Mouse (Mus musculus) heart, postnatal 0 days (tissue): ENCODE measurements around the gene Lyz2. TPM values are rescaled to one million over a fixed set of nuclear protein-coding genes. Genes with fewer than 3 reads are reported as not detected.
"Not testable (repeated sequence)": the region's sequence is repeated elsewhere in the genome, so short reads cannot be mapped to it uniquely, and the experiment has no call there.

Experiments
- ATAC-seq: fragments of 200-750 bp; cut with Nextera tagmentation; 2 replicates; pipeline ENCODE4 v1.8.0; 2017; ENCODE audit warnings: low read depth, moderate number of reproducible peaks, moderate library complexity; ENCODE audit not compliant: insufficient read depth
- DNase-seq: peaks from one replicate; pipeline ENCODE4 v3.0.0-alpha.2; 2016; ENCODE audit warnings: low spot score
- H3K27ac ChIP-seq: fragments of 300-500 bp; sonication (generic); 2 replicates; pipeline ENCODE4 v1.5.1; 2014; ENCODE audit warnings: low read depth, mild to moderate bottlenecking
- H3K27me3 ChIP-seq: fragments of 300-500 bp; sonication (generic); 2 replicates; pipeline ENCODE4 v1.6.1; 2014; ENCODE audit warnings: low read length, mixed read lengths; ENCODE audit not compliant: control insufficient read depth, insufficient read depth
- H3K36me3 ChIP-seq: fragments of 300-500 bp; sonication (generic); replicated peaks from 2 replicates; pipeline ENCODE4 v1.6.1; 2014; ENCODE audit warnings: low read length, mixed read lengths; ENCODE audit not compliant: control insufficient read depth, insufficient read depth
- H3K4me1 ChIP-seq: fragments of 300-500 bp; sonication (generic); 2 replicates; pipeline ENCODE4 v1.6.1; 2014; ENCODE audit warnings: antibody characterized with exemption; ENCODE audit not compliant: control insufficient read depth, insufficient read depth
- H3K4me2 ChIP-seq: fragments of 300-500 bp; sonication (generic); 2 replicates; pipeline ENCODE4 v1.6.1; 2014; ENCODE audit warnings: low read depth, mild to moderate bottlenecking, low read length, moderate library complexity
- H3K4me3 ChIP-seq: fragments of 300-500 bp; sonication (generic); 2 replicates; pipeline ENCODE4 v1.5.1; 2014; ENCODE audit warnings: low read depth, low read length
- H3K9ac ChIP-seq: fragments of 300-500 bp; sonication (generic); replicated peaks from 2 replicates; pipeline ENCODE4 v1.6.1; 2014; ENCODE audit warnings: low read depth, low read length, mixed read lengths
- H3K9me3 ChIP-seq: fragments of 300-500 bp; sonication (generic); replicated peaks from 2 replicates; pipeline ENCODE4 v1.6.1; 2016; ENCODE audit warnings: low read length; ENCODE audit not compliant: control insufficient read depth
- CTCF ChIP-seq: IDR thresholded peaks from 2 replicates; pipeline ENCODE4 v1.5.1; 2016; ENCODE audit warnings: antibody characterized with exemption, control low read depth, low read depth
- EP300 ChIP-seq: IDR thresholded peaks from 2 replicates; pipeline ENCODE4 v1.6.1; 2016; ENCODE audit warnings: antibody characterized with exemption, low read depth
- WGBS: fragments of 180-500 bp; shearing (Covaris S2); extraction: QIAGEN DNeasy Blood & Tissue Kit; methylation state at CpG from one replicate; pipeline ENCODE4 v1.1.7; 2014; 5-methylcytosine and 5-hydroxymethylcytosine counted together
- polyA plus RNA-seq: library from polyadenylated mRNA; unstranded; fragments of >200 nt; fragmentation: Nextera tagmentation; extraction: Ambion mirVana; gene quantifications from 2 replicates; pipeline ENCODE4 v1.2.1, GENCODE M21; 2015
- total RNA-seq: library from RNA; depleted of rRNA; stranded (reverse); fragments of >200 nt; gene quantifications from 2 replicates; pipeline ENCODE4 v1.2.3, GENCODE M21; 2014; ENCODE audit warnings: low replicate concordance

The Lyz2 gene
- total and polyA plus RNA-seq, 2 experiments from 2014 or later: 37.1 to 54.7 TPM

GRCm38 (mm10) chr10:117283871-117284577 lies 1.9 kb upstream of the Lyz2 start:
- Histone ChIP-seq H3K27me3 (no peaks in the 10 kb centered on the region), H3K4me2 (no peak overlapping the region), H3K36me3 (no peaks in the 10 kb centered on the region), H3K4me1 (no peaks in the 10 kb centered on the region), H3K4me3 (no peak overlapping the region), H3K9ac (no peak overlapping the region), H3K27ac (no peak overlapping the region), H3K9me3 (no peaks in the 10 kb centered on the region)
- ATAC-seq (no peak), DNase-seq (no peak)
- 85% methylated on average over 7 of the region's 7 CpGs for WGBS
- no peak for TF ChIP-seq CTCF
- TF ChIP-seq EP300: no peak

- not testable (repeated sequence) for H3K4me2 ChIP-seq, DNase-seq, H3K9me3 ChIP-seq, H3K4me1 ChIP-seq, H3K27me3 ChIP-seq, ATAC-seq, H3K9ac ChIP-seq, H3K36me3 ChIP-seq, H3K4me3 ChIP-seq, H3K27ac ChIP-seq
- 78% methylated on average over 4 of the region's 4 CpGs for WGBS
Observed at GRCm38 (mm10) chr10:117283196-117283595, 1.1 kb upstream of the Lyz2 start.

- no peak for ATAC-seq
- H3K4me2 ChIP-seq: no peak overlapping the region
- TF ChIP-seq CTCF (no peak), EP300 (no peak)
- no peaks in the 10 kb centered on the region for H3K27me3 ChIP-seq
- DNase-seq: no peak
- no peaks in the 10 kb centered on the region for H3K4me1 ChIP-seq
- WGBS: 66% methylated on average over 2 of the region's 2 CpGs
- no peaks in the 10 kb centered on the region for H3K9me3 ChIP-seq
- H3K4me3 ChIP-seq: no peak overlapping the region
- no peak overlapping the region for H3K27ac ChIP-seq
- H3K9ac ChIP-seq: no peak overlapping the region
- H3K36me3 ChIP-seq: no peaks in the 10 kb centered on the region
Observed at GRCm38 (mm10) chr10:117282551-117282950, 430 bp upstream of the Lyz2 start.

- no peaks in the 10 kb centered on the region for H3K9me3 ChIP-seq
- no peak overlapping the region for H3K9ac ChIP-seq
- ATAC-seq (no peak), DNase-seq (no peak)
- no peak overlapping the region for H3K27ac ChIP-seq
- TF ChIP-seq CTCF (no peak), EP300 (no peak)
- no peak overlapping the region for H3K4me2 ChIP-seq
- no peaks in the 10 kb centered on the region for H3K27me3 ChIP-seq
- no peak overlapping the region for H3K4me3 ChIP-seq
- H3K36me3 ChIP-seq: no peaks in the 10 kb centered on the region
- 70% methylated on average over 7 of the region's 7 CpGs for WGBS
- no peaks in the 10 kb centered on the region for H3K4me1 ChIP-seq
Observed at GRCm38 (mm10) chr10:117281381-117281920, 670 bp downstream of the Lyz2 start.

GRCm38 (mm10) chr10:117280000-117280399 lies 2.1 kb downstream of the Lyz2 start:
- Histone ChIP-seq H3K9me3 (no peaks in the 10 kb centered on the region), H3K27ac (no peak overlapping the region), H3K4me1 (no peaks in the 10 kb centered on the region), H3K4me2 (no peak overlapping the region), H3K27me3 (no peaks in the 10 kb centered on the region), H3K9ac (no peak overlapping the region), H3K36me3 (no peaks in the 10 kb centered on the region), H3K4me3 (no peak overlapping the region)
- DNase-seq (no peak), ATAC-seq (no peak)
- TF ChIP-seq CTCF (no peak), EP300 (no peak)
- WGBS: 76% methylated on average over 1 of the region's 1 CpGs

GRCm38 (mm10) chr10:117278510-117278909 lies 3.6 kb downstream of the Lyz2 start:
- H3K9ac ChIP-seq, H3K4me3 ChIP-seq, DNase-seq, H3K9me3 ChIP-seq, H3K27ac ChIP-seq, H3K4me2 ChIP-seq, H3K36me3 ChIP-seq, H3K27me3 ChIP-seq, H3K4me1 ChIP-seq: not testable (repeated sequence)
- 20% methylated on average over 2 of the region's 2 CpGs for WGBS
- peak; percentile 58; the same call in 1 of the 2 replicates for ATAC-seq

GRCm38 (mm10) chr10:117277779-117278178 lies 4.3 kb downstream of the Lyz2 start:
- not testable (repeated sequence) for DNase-seq, H3K4me3 ChIP-seq, H3K27me3 ChIP-seq, H3K4me1 ChIP-seq, H3K9me3 ChIP-seq, ATAC-seq, H3K27ac ChIP-seq, H3K36me3 ChIP-seq, H3K4me2 ChIP-seq, H3K9ac ChIP-seq
- 64% methylated on average over 9 of the region's 9 CpGs for WGBS
